Mouse (Mus musculus): Measurements from ENCODE around the gene Cacna1e. TPM values are rescaled to one million over a fixed set of nuclear protein-coding genes. Genes with fewer than 3 reads are reported as not detected.

The Cacna1e gene
- polyA plus RNA-seq, 1 experiment, result 0.55 TPM

DNA sequence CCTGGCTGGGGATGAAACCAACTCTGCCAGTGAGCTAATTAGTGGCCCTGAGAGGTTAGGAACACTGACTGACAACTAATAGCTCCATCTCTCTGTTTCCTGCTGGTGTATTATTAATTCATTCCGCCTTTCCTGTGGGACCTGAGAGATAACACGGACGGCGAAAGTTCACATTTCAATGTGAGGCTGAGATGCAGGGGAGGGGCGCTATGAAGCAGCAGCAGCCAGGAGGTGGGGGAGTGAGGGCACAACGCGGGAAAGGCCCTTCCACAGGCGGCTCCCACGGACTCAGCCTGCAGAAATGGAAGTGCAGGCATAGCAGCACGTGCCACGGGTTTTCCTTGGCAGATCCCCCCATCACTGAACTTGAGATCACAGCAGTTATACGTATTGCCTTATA, 99.4 kb downstream of the Cacna1e start:
- no peak for DNase-seq (ENCODE audit: low read depth)

DNA sequence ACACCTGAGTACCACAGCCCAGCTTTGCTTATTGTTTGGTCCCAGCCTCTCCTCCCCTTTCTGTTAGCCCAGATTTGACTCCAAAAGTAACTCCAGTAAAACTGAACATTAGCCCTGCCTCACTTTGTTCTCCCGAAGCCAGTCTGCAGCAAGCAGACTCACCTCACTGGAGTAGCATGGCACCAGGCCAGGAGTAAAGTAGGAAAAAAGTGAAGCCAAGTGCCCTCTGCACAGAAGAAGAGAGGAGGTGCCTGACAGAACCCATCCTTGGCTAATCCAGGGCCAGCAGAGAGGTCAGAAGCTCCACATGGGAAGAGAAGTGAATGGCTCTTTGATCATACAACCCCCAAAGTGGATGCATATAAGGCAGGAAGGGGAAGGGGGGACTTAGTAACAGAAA, 100.8 kb downstream of the Cacna1e start:
- no peak for DNase-seq (ENCODE audit: low read depth)

- no peak for DNase-seq (ENCODE audit: low read depth)
Measured at GRCm38 (mm10) chr1:154779908-154780514, 104.3 kb downstream of the Cacna1e start.

- no peak for DNase-seq (ENCODE audit: low read depth)
Measured at GRCm38 (mm10) chr1:154776344-154776743, 108.0 kb downstream of the Cacna1e start.

- no peak for DNase-seq (ENCODE audit: low read depth)
Measured at GRCm38 (mm10) chr1:154774468-154774867, 109.8 kb downstream of the Cacna1e start.

- DNase-seq (ENCODE audit: low read depth), result no peak
Measured at GRCm38 (mm10) chr1:154771111-154771510, 113.2 kb downstream of the Cacna1e start.

GRCm38 (mm10) chr1:154770542-154770941, 113.8 kb downstream of the Cacna1e start:
- DNase-seq (ENCODE audit: low read depth), result no peak

GRCm38 (mm10) chr1:154763132-154763531, 121.2 kb downstream of the Cacna1e start:
- no peak for DNase-seq (ENCODE audit: low read depth)

DNA sequence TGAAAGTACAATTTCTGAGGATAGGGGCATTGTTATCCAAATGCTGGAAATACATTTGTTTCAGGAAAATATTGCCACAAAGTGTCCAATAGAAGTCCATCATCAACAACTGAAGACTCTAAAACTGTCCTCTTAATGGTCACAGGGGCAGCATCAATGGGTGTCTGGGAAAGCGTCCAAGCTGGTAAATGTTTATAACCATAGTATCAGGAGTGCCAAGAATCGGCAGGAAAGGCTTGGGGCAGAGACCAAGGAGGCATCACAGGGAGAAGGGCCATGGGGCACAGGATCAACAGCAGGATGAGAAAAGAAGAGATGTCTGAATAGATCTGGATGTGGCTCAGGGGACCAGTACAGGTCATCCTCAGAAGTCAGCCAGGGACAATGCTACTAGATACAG, 132.2 kb downstream of the Cacna1e start:
- DNase-seq (ENCODE audit: low read depth), result no peak

GRCm38 (mm10) chr1:154748531-154748930, 135.8 kb downstream of the Cacna1e start:
- no peak for DNase-seq (ENCODE audit: low read depth)

- no peak for DNase-seq (ENCODE audit: low read depth)
Measured at GRCm38 (mm10) chr1:154745241-154745640, 139.1 kb downstream of the Cacna1e start.

GRCm38 (mm10) chr1:154730411-154730961, 153.8 kb downstream of the Cacna1e start:
- DNase-seq (ENCODE audit: low read depth), result no peak

DNA sequence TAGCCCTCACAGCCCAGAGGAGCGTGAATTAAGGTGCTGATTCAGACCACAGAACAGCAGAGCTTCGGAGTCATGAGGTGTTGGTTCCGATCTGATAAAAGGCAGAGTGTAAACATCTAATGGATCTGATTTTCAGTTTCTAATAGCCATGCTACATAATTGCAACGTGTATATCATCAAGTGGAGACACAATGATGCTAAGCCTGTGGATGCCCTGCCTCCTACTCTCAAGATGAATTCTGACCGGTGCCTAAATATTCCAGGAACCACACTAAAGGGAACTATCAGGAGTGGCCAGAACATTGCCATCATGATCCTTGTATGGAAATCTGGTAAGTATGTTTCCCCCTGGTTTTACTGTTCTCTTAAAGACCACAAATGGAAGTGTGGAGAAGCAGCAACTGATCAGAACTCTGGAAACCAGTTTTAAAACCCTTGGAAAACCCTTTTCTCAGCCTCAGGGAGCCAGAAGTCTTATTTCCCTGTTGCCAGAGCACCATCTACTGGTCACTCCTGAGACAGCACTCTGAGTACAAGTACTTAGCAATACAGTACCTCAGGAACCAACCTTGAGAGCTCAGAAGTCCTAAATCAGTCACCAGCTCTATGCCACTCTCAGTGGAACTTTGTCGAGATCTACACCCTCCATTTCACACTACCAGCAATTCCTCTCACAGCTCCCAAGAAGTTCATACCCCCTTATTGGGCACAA, 154.9 kb downstream of the Cacna1e start:
- DNase-seq (ENCODE audit: low read depth), result no peak

DNA sequence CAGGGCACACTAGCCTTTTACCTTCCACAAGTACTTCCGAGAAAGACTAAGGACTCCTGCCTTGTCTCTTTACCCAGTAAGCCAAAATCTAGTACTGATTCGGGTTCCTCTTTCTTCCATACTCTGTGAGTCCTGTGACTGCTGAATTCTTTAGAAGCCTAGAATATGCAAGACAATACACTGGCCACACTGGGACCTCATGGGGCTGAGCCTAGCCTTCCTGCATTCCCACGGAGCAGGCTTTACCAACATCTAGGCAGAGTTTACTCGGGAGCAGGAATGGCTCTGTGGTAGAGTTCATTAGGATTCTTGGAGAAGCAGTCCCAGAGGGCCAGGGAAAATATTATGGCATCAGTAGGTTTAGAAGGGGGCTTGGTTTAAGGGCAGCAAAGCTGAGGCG, 155.6 kb downstream of the Cacna1e start:
- no peak for DNase-seq (ENCODE audit: low read depth)

GRCm38 (mm10) chr1:154727696-154728095, 156.6 kb downstream of the Cacna1e start:
- DNase-seq (ENCODE audit: low read depth), result no peak

- no peak for DNase-seq (ENCODE audit: low read depth)
Measured at GRCm38 (mm10) chr1:154726361-154727161, 157.7 kb downstream of the Cacna1e start.

- no peak for DNase-seq (ENCODE audit: low read depth)
Measured at GRCm38 (mm10) chr1:154725356-154726320, 158.7 kb downstream of the Cacna1e start.

DNA sequence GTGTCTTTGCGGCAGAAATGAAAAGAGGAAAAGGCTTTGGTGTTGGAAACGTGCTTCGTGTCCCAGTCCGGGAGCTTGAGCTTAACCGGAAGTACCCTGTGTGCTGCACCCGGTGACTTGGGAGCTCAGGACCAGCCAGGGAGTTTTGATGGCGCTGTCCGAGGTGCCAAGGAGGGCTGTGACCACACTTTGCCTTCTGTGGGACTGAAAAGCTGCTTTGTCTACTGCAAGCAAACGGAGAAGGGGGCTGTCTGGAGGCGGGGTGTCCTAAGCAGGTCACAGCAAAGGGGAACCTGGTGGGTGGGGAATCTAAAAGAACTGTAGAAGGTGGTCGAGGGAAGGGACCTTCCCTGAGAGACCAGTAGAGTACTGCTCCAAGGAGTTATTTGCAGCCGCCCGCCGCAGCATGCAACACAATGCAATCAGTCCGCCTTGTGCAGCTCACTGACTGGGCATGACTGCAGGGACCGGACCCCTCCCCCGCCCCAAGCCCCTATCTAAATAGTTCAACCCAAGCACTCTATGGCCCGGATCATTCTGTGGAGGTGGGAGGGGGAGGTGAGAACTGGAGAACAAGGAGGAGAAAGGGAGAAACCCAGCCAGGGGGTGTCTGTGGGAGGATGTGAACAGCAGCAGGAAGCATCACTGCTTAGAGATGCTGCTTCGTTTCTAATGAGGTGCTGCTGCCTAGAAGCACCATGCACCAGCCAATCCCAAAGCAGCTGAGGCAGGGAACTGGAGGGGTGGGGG, 160.6 kb downstream of the Cacna1e start:
- no peak for DNase-seq (ENCODE audit: low read depth)

GRCm38 (mm10) chr1:154723078-154723477, 161.2 kb downstream of the Cacna1e start:
- DNase-seq (ENCODE audit: low read depth), result no peak

DNA sequence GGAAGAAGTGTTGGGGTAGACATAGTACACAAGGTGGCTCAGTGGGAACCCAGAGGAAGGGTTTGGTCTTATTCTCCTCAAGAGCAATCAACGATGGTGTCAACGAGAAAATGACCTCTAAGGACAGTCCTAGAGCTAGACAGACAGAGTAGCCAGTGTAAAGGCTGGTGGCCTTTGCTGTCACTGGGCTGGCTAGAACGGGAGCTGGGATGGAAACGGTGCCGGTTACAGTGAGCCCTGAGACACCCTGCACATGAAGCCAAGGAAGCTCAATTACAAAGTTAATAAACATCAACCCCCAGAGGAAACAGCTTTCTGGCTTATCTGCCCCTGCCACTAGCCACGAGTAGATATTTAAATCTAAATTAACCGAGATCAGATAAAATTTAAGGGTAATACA, 168.7 kb downstream of the Cacna1e start:
- DNase-seq (ENCODE audit: low read depth), result no peak

GRCm38 (mm10) chr1:154712747-154713146, 171.6 kb downstream of the Cacna1e start:
- no peak for DNase-seq (ENCODE audit: low read depth)

Data from gonadal fat pad, adult 2 months (tissue).